Mouse (Mus musculus) liver, postnatal 0 days (tissue): Measurements from ENCODE around the gene Olr1.

Source experiments
- CTCF ChIP-seq: sonication (generic); IDR thresholded peaks from 2 replicates; pipeline ENCODE4 v1.5.1; 2016; ENCODE audit warnings: antibody characterized with exemption, low read depth
- EP300 ChIP-seq: IDR thresholded peaks from 2 replicates; pipeline ENCODE4 v1.6.1; 2016; ENCODE audit warnings: antibody characterized with exemption, low read depth, mild to moderate bottlenecking

GRCm38 (mm10) chr6:129534627-129535190, 27.7 kb upstream of the Olr1 start:
- TF ChIP-seq CTCF (no peak), EP300 (no peak)
